ENCODE assay signal across 25 mouse cellular contexts in the genomic region with DNA sequence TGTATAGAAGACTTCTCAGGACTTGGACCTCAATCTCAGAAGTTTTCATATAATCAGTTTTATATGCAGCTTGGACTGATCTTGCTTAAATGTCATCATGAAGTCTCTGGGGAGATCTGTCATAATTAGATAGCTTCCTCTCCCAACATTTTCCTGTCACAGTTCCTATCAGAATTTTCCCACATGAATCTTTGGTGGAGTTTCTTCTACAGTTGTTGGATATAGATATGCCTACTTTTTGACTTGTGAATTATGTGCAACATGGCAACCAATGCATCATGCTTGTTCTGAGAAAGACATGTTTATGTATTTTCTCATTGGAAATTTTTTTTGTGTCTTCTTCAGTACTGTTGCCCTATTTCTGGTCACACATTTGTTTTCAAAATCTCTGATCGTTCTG.
"Had no signal": no experiment of that assay in that cellular context is flagged by ENCODE, and none has a peak within 500 bp of the region (broad histone marks: within the 10 kb centered on the region; RNA-seq: fewer than 3 reads in every experiment).

No protein-coding gene starts in this region.

- DNase-seq: cerebellum, adult 9-10 months; cerebellum, adult 9-11 months; cerebellum, postnatal 10 days; cerebellum, postnatal 14 days; cerebellum, postnatal 25 days; embryo, embryonic 11 days; forebrain, postnatal 0 days; gastrocnemius, adult 2 months; gastrocnemius, postnatal 10 days; gastrocnemius, postnatal 14 days; gastrocnemius, postnatal 25 days; gastrocnemius, postnatal 36 days; heart, adult 11 months; heart, adult 18-20 months; heart, adult 2 months had no signal

- H3K4me2 ChIP-seq: embryonic facial prominence, embryonic 12.5 days; embryonic facial prominence, embryonic 13.5 days; embryonic facial prominence, embryonic 15.5 days; forebrain, embryonic 12.5 days; forebrain, embryonic 13.5 days; forebrain, embryonic 15.5 days had no signal

- H3K9ac ChIP-seq: embryonic facial prominence, embryonic 12.5 days; embryonic facial prominence, embryonic 13.5 days; embryonic facial prominence, embryonic 15.5 days; forebrain, embryonic 12.5 days; forebrain, embryonic 13.5 days; forebrain, embryonic 15.5 days; forebrain, postnatal 0 days had no signal

- H3K4me1 ChIP-seq: embryonic facial prominence, embryonic 10.5 days; embryonic facial prominence, embryonic 12.5 days; embryonic facial prominence, embryonic 13.5 days; embryonic facial prominence, embryonic 15.5 days; forebrain, embryonic 10.5 days; forebrain, embryonic 12.5 days; forebrain, embryonic 13.5 days; forebrain, embryonic 15.5 days; heart, embryonic 10.5 days had no signal

- H3K4me3 ChIP-seq: embryonic facial prominence, embryonic 10.5 days; embryonic facial prominence, embryonic 12.5 days; embryonic facial prominence, embryonic 13.5 days; embryonic facial prominence, embryonic 15.5 days; erythroblast, embryonic 14.5 days; forebrain, embryonic 10.5 days; forebrain, embryonic 12.5 days; forebrain, embryonic 13.5 days; forebrain, embryonic 15.5 days; gastrocnemius, adult 2 months; heart, adult 2 months; heart, embryonic 10.5 days had no signal

- H3K36me3 ChIP-seq: embryonic facial prominence, embryonic 10.5 days; embryonic facial prominence, embryonic 12.5 days; embryonic facial prominence, embryonic 13.5 days; embryonic facial prominence, embryonic 15.5 days; forebrain, embryonic 10.5 days; forebrain, embryonic 12.5 days; forebrain, embryonic 15.5 days; heart, embryonic 10.5 days had no signal

- H3K27ac ChIP-seq: embryonic facial prominence, embryonic 10.5 days; embryonic facial prominence, embryonic 12.5 days; embryonic facial prominence, embryonic 13.5 days; embryonic facial prominence, embryonic 15.5 days; forebrain, embryonic 10.5 days; forebrain, embryonic 12.5 days; forebrain, embryonic 13.5 days; forebrain, embryonic 15.5 days; gastrocnemius, adult 2 months; heart, adult 2 months; heart, embryonic 10.5 days had no signal

- H3K9me3 ChIP-seq: embryonic facial prominence, embryonic 10.5 days; embryonic facial prominence, embryonic 12.5 days; embryonic facial prominence, embryonic 13.5 days; embryonic facial prominence, embryonic 15.5 days; forebrain, embryonic 10.5 days; forebrain, embryonic 12.5 days; forebrain, embryonic 13.5 days; forebrain, embryonic 15.5 days; heart, embryonic 10.5 days had no signal

- H3K27me3 ChIP-seq: embryonic facial prominence, embryonic 12.5 days; embryonic facial prominence, embryonic 13.5 days; embryonic facial prominence, embryonic 15.5 days; forebrain, embryonic 12.5 days; forebrain, embryonic 13.5 days; forebrain, embryonic 15.5 days had no signal
